Mouse (Mus musculus) bone marrow, adult 2 months (tissue): Measurements from ENCODE around the gene Gm10643. TPM values are rescaled to one million over a fixed set of nuclear protein-coding genes. Genes with fewer than 3 reads are reported as not detected.

Experiments used
- H3K27ac ChIP-seq: fragments of 200-500 bp; 2 replicates; pipeline ENCODE4 v1.5.1; 2012; ENCODE audit warnings: low read depth, mild to moderate bottlenecking, control low read depth, inconsistent platforms, low read length; ENCODE audit not compliant: control insufficient read depth, poor library complexity, insufficient read depth
- H3K4me1 ChIP-seq: fragments of 200-500 bp; 2 replicates; pipeline ENCODE4 v1.6.1; 2011; ENCODE audit warnings: low read length; ENCODE audit not compliant: control insufficient read depth, insufficient read depth
- H3K4me3 ChIP-seq: fragments of 200-500 bp; replicated peaks from 2 replicates; pipeline ENCODE3; 2011; ENCODE audit warnings: mild to moderate bottlenecking, low read depth, low read length, control low read depth; ENCODE audit not compliant: control insufficient read depth
- CTCF ChIP-seq: fragments of 200-500 bp; IDR thresholded peaks from 2 replicates; pipeline ENCODE4 v1.5.1; 2011; ENCODE audit warnings: low read length, control low read depth; ENCODE audit not compliant: control insufficient read depth, insufficient read depth
- POLR2A ChIP-seq: fragments of 200-500 bp; IDR thresholded peaks from 2 replicates; pipeline ENCODE4 v1.6.1; 2011; ENCODE audit warnings: low read depth, mild to moderate bottlenecking, control low read depth, low read length, borderline replicate concordance; ENCODE audit not compliant: control insufficient read depth
- WGBS: fragments of 180-500 bp; shearing (Covaris S2); methylation state at CpG from one replicate; pipeline ENCODE4 v1.1.7; 2018; 5-methylcytosine and 5-hydroxymethylcytosine counted together
- polyA plus RNA-seq: library from polyadenylated mRNA; stranded (reverse); fragments of >200 nt; gene quantifications from 2 replicates; pipeline ENCODE4 v1.2.4, GENCODE M21; 2011; ENCODE audit warnings: low replicate concordance; ENCODE audit not compliant: missing spikeins, insufficient read depth, insufficient read length

Gm10643 gene
- polyA plus RNA-seq, 1 experiment, result 1.3 TPM

DNA sequence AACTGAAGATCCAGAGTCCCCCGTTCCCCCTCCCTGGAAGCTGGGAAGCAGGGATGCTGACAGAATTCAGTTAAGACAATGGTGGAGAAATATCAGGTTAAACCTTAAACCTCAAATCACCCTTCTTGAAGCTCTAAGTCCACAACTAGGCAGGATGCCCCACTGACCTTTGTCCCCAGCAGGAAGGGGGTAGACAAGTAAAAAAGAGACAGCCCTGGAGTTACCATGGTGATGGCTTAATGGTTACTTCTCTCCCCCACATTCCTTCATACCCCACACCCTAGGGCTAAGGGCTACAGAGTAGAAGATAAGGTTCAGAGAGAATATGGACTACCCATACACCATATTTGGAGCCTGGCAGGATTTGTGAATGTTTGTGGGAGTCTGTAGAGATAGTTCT is 41.3 kb downstream of the Gm10643 start:
- no peak overlapping the region for H3K27ac ChIP-seq
- H3K4me1 ChIP-seq, result no peaks in the 10 kb centered on the region
- no peak for TF ChIP-seq POLR2A
- TF ChIP-seq CTCF, result no peak
- H3K4me3 ChIP-seq, result no peak overlapping the region
- WGBS, result 82% methylated on average over 1 of the region's 1 CpGs

DNA sequence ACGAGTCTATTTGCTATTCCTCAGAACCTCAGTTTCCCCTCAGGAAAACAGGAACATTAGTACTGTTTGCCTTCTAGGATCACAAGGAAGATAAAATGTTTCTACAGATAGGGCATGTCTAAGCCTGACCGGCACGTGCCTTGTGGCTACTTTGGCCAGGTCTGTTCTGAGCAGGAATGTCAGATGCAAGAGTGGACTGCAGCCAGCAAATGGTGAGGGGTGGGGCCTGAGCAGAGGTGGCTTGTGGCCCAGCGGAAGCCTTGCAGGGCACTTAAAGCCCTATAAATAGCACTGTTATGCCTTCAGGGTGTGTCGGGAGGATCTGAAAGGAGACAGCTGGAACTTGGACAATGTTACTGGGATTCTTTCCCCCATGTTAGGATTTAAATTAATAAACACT is 41.9 kb downstream of the Gm10643 start:
- TF ChIP-seq POLR2A (no peak), CTCF (no peak)
- no peak overlapping the region for H3K27ac ChIP-seq
- 15% methylated on average over 5 of the region's 5 CpGs for WGBS
- no peak overlapping the region for H3K4me3 ChIP-seq
- no peaks in the 10 kb centered on the region for H3K4me1 ChIP-seq

DNA sequence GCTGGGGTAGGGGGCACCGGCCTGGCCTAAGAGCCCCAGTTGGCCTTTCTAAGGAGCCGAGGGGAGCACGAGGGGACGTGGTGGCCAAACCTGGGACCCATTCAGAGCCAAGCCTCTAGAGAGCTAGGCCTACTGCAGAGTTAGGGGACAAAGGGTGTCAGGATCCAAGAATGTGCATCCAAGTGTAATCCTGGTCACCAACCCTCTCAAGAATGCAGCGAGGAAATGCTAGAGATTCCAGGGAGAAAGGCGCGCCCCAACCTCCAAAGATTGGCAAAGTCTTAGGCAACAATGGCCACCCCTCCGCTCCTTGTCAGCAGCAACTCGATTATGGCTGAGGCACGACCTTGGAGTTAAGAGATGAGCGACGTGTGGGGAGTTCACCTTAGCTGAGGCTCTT is 43.4 kb downstream of the Gm10643 start:
- Histone ChIP-seq H3K27ac (no peak overlapping the region), H3K4me3 (no peak overlapping the region), H3K4me1 (no peaks in the 10 kb centered on the region)
- 70% methylated on average over 12 of the region's 12 CpGs for whole genome bisulfite sequencing
- no peak for TF ChIP-seq POLR2A
- no peak for TF ChIP-seq CTCF

DNA sequence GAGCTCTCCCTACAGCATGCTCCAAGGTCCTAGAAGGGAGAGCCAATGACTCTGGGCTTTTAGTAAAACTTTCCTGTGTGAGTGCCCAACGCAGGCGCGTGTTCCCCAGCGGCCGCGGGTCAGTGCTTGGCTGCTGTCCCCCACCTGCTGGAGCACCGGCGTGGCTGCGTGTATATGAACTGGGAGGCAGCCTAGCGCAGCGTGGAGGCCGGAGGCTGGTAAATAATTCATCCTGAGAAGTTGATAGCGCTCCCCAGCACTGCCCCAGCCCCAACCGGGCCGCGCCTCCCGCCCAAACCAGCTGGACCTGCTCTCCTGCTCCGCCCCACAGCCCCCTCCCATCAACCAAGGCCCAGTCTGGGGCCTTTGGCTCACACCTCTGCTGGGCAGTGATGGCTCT is 43.8 kb downstream of the Gm10643 start, which contains the start of gene Palm3:
Gene Palm3 (plus strand): TSS at position 376 of the 400 bp plus-strand sequence.
- WGBS, result 48% methylated on average over 18 of the region's 18 CpGs

DNA sequence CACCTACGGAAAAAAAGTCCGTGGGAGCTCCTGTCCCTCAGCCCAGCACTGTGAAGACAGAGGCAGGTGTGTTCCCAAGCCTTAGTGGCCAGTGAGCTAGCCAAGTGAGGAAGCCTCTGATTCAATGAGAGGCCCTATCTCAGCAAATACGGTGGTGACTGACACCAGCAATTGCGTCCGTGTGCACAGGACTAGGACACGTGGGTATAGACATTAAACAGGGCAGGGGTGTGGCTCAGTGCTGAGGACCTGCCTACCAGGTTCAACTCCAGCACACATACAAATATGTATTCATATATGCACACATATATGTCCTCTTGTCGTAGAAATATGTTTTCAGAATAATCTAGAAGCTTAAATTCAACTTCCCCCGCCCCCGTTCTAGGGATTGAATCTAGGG is 45.2 kb downstream of the Gm10643 start:
- Histone ChIP-seq H3K27ac (no peak overlapping the region), H3K4me1 (no peaks in the 10 kb centered on the region), H3K4me3 (no peak overlapping the region)
- 52% methylated on average over 9 of the region's 9 CpGs for WGBS
- TF ChIP-seq CTCF (no peak), POLR2A (no peak)

More for the DNA sequence above, 43.8 kb downstream of the Gm10643 start, which contains the start of gene Palm3:
- TF ChIP-seq POLR2A, result no peak
- no peak for TF ChIP-seq CTCF
- Histone ChIP-seq H3K4me1 (no peaks in the 10 kb centered on the region), H3K4me3 (no peak within 1 kb of the TSS), H3K27ac (no peak within 1 kb of the TSS)

DNA sequence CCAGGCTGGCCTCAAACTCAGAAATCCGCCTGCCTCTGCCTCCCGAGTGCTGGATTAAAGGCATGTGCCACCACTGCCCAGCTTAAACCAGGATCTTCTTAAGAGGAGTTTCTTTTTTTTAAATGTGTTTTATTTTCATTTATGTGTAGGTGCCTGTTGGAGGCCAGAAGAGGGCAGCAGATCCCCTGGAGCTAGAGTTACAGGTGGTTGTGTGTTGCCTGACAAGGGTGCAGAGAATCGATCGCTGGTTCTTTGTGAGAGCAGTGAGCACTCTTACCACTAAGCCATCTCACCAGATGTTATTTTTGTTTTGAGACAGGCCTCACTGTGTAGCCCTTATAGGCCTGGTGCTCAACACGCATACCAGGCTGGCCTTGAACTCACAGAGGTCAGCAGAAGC is 49.1 kb downstream of the Gm10643 start:
- no peak overlapping the region for H3K27ac ChIP-seq
- H3K4me3 ChIP-seq, result no peak overlapping the region
- 92% methylated on average over 5 of the region's 5 CpGs for WGBS
- no peaks in the 10 kb centered on the region for H3K4me1 ChIP-seq
- TF ChIP-seq POLR2A (no peak), CTCF (no peak)

Other genes starting within 250 kb of the Gm10643 start
- gene Adgrl1, start 165.0 kb downstream of the Gm10643 start, polyA plus RNA-seq, result 6.5 and 8.8 TPM in 2 replicates
- gene Gm10644, start 109.9 kb downstream of the Gm10643 start, polyA plus RNA-seq, result not detected in 2 replicates
- gene Asf1b, start 109.6 kb downstream of the Gm10643 start, polyA plus RNA-seq, result 48.8 and 55.7 TPM in 2 replicates
- gene Prkaca, start 92.1 kb downstream of the Gm10643 start, polyA plus RNA-seq, result 14.8 and 18.2 TPM in 2 replicates
- gene Samd1, start 67.5 kb downstream of the Gm10643 start, polyA plus RNA-seq, result 142 and 159 TPM in 2 replicates
- gene 1700067K01Rik, start 63.6 kb downstream of the Gm10643 start, polyA plus RNA-seq, result 3.0 TPM in 1 of 2 replicates, not detected in the other
- gene 2210011C24Rik, start 53.0 kb downstream of the Gm10643 start, polyA plus RNA-seq, result not detected in 2 replicates
- gene Palm3, start 43.7 kb downstream of the Gm10643 start, polyA plus RNA-seq, result 2.7 TPM in 1 of 2 replicates, not detected in the other
- gene Il27ra, start 22.5 kb downstream of the Gm10643 start, polyA plus RNA-seq, result 2.4 and 7.7 TPM in 2 replicates
- not detected in 2 replicates for gene Rln3, start 20.1 kb downstream of the Gm10643 start, polyA plus RNA-seq
- gene Rfx1, start 1.7 kb upstream of the Gm10643 start, polyA plus RNA-seq, result 12.2 and 20.7 TPM in 2 replicates
- 23.1 and 44.6 TPM in 2 replicates for gene Dcaf15, start 39.6 kb upstream of the Gm10643 start, polyA plus RNA-seq
- gene Podnl1, start 60.9 kb upstream of the Gm10643 start, polyA plus RNA-seq, result 5.8 and 7.6 TPM in 2 replicates
- gene Cc2d1a, start 82.8 kb upstream of the Gm10643 start, polyA plus RNA-seq, result 10.9 and 18.5 TPM in 2 replicates
- gene 4930432K21Rik, start 82.9 kb upstream of the Gm10643 start, polyA plus RNA-seq, result not detected in 2 replicates
- 3.0 TPM in 1 of 2 replicates, not detected in the other for gene Nanos3, start 120.1 kb upstream of the Gm10643 start, polyA plus RNA-seq
- 2.0 and 4.0 TPM in 2 replicates for gene Zswim4, start 171.9 kb upstream of the Gm10643 start, polyA plus RNA-seq
- 101 and 196 TPM in 2 replicates for gene D8Ertd738e, start 184.6 kb upstream of the Gm10643 start, polyA plus RNA-seq
- gene Mri1, start 192.2 kb upstream of the Gm10643 start, polyA plus RNA-seq, result 11.1 and 26.0 TPM in 2 replicates
- 9.4 and 27.9 TPM in 2 replicates for gene Ccdc130, start 205.2 kb upstream of the Gm10643 start, polyA plus RNA-seq